Mouse (Mus musculus) heart, adult 8-10 months (tissue): Measurements from ENCODE around the gene Hist1h2ae. TPM values are rescaled to one million over a fixed set of nuclear protein-coding genes. Genes with fewer than 3 reads are reported as not detected.
"Not testable (repeated sequence)": the region's sequence is repeated elsewhere in the genome, so short reads cannot be mapped to it uniquely, and the experiment has no call there.

Experiments used
- DNase-seq: peaks from one replicate; pipeline ENCODE4 v3.0.0; 2022; ENCODE audit warnings: low spot score
- total RNA-seq, 4 experiments: library from RNA; stranded (reverse); gene quantifications; 2 replicates each; pipeline ENCODE4 v1.2.4; 2022

Hist1h2ae gene
- total RNA-seq, 4 experiments from 2014 or later = 1.4 to 4.9 (median 1.6) TPM; not detected in 1

- no peak for DNase-seq
Observed at GRCm38 (mm10) chr13:23541497-23541896, 29.5 kb downstream of the Hist1h2ae start.

DNA sequence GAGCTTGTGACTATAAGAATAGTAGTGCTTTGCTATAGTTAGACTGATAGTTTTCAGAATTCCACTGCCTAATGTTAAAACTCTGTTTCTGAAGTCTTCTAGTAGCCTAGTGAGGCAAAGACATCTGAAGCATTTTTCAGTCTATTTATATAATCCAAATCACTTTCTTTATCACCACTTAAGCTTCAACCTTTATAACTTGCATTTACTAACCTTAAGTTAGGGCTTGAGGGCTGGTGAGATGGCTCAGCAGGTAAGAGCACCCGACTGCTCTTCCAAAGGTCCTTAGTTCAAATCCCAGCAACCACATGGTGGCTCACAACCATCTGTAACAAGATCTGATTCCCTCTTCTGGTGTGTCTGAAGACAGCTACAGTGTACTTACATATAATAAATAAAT, 31.2 kb downstream of the Hist1h2ae start:
- DNase-seq = not testable (repeated sequence)

DNA sequence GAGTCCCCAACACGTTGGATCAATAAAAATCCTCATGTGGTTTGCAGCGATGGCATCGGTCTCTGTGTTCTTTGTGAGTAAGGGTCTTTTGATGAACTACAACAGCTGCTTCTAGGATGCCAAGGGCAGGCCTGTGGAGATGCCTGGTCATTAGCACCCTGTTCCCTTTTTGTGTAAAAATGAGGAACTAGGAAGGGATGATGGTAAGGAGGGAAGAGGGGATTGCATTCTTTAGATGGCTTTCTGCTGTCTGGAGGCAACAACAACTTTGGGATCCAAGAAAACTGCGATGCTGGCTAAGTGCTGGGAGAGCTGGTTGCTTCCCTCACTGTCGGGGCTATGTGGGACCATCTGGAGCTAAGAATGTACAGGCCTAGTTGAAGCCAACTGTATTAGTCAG, 32.8 kb downstream of the Hist1h2ae start:
- no peak for DNase-seq

DNA sequence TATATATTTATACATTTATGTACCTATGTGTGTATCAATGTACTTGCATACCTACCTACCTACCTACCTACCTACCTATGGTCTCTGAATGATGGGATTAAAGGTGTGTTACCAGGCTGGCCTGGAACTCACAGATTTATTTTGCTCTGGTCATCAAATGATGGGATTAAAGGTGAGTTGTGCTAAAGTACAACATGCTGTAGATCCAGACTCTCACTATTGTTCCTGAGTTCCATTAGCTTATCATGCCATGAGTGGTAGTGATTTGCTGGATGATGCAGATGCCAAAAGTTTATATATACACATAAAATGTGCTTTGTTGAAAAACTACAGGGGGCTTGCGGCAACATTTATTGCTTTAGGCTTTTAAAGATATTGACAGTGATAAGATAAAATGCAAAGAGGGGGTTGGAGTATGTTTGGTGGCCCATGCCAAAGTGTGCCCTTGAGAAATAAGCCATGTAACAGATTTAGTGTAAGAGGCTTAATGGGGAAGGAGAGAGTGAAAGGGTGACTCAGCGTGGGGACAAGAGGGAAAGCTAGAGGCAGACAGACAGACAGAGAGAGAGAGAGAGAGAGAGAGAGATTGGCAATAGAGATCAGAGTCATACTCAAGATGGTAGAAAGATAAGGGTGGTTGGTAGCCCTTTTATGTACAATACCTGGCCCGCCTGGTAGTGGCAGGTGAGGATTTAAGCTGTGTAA, 33.9 kb downstream of the Hist1h2ae start:
- no peak for DNase-seq

- no peak for DNase-seq
Observed at GRCm38 (mm10) chr13:23536076-23536822, 34.8 kb downstream of the Hist1h2ae start.

DNA sequence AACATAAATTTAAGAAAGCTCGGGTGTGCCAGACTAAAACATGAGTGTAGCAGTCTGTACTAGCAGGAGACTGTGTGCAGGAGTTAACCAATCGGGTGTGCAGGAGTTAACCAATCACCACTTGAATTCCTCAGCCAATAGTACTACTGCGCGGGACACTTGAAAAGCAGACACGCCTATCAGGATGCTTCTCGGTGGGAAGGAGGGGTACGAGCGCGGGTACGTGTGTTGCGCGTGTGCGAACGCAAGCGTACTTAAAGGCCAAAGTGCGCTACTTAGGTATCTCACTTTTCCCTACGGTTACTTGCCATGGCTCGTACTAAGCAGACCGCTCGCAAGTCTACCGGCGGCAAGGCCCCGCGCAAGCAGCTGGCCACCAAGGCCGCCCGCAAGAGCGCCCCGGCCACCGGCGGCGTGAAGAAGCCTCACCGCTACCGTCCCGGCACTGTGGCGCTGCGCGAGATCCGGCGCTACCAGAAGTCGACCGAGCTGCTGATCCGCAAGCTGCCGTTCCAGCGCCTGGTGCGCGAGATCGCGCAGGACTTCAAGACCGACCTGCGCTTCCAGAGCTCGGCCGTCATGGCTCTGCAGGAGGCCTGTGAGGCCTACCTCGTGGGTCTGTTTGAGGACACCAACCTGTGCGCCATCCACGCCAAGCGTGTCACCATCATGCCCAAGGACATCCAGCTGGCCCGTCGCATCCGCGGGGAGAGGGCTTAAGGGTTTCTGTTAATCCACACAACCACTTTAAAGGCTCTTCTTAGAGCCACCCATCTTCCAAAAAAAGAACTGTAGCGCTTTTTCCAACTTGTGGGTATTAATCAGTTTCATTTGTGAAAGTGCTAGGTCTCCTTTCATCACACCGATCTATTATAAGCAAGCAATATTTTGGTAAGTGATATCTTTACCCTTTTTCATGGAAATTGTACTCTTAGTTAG, 35.6 kb downstream of the Hist1h2ae start, which contains the start of gene Hist1h3g:
Gene Hist1h3g (plus strand): TSS at position 286 of the 939 bp plus-strand sequence.
- DNase-seq = peak; percentile 87

DNA sequence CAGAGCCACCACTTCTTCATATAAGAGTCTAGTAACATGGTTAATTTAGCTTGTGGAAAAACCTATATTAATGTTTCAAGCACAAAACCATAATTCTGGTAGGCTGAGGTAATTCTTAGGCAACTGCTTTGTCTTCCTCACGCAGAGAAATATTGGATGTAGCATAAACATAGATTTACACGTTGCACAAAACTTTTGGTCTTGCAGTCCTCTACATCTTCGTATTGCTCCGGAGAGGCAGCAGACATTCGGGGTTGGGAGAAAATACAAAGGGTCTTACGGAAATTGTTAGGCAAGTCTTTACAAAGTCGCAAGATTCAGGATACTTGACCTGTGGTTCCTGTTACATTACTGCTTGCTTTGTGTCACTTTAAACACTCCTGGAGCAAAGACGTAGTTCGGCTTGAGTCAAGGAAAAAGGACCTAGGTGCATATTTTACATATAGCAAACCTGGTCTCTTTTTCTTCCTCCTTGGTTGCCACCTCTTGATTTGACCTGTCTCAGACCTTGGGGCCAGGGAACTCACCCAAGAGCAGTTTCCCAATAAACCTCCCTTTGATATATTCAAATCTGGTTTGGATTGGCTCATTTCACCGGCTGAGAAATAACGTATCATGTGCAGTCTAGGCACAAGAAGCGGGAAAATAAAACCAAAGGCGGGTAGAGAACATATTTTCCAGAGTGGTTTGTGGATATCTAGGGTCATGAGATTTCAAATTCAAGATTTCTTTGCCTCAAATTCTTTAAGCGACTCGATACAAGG, 36.5 kb downstream of the Hist1h2ae start:
- DNase-seq = no peak

- DNase-seq = peak; percentile 68
Observed at GRCm38 (mm10) chr13:23533560-23534367, 37.3 kb downstream of the Hist1h2ae start, which contains the start of gene Hist1h2af. Gene Hist1h2af (plus strand): TSS chr13:23533906.

DNA sequence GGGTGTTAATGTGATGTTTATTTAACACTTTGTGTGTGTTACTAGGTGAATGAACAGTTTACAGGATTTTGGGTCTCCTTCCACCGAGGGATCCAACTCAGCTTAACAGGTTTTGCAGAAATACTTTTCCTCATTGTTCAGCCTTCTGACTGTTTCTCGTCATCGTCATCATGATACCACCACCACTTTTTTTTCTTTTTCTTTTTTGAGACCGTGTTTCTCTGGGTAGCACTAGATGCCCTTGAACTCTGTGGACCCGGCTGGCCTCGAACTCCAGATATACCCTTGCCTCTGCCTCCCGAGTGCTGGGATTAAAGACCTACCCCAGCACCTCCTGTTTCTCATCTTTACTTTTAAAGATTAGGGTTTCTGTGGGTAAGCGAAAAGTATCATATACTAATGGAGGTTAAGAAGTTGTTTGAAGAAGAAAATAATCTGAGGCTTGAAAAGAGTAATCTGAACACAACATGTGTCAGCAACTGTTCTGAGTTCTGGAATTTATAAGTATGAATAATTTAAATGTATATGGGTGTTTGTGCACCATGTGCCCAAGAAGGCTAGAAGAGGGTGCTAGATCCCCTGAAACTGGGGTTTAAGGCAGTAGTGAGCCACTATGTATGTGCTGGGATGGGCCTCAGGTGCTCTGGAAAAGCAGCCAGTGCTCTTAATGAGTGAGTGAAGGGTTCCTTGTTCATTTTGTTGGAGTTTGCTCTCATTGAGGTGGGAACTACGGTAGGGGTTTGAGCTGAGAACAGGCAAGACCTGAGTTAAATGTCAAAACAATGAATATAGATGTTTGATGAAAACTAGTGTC, 38.6 kb downstream of the Hist1h2ae start:
- DNase-seq = no peak

GRCm38 (mm10) chr13:23530901-23531875, 39.8 kb downstream of the Hist1h2ae start, which contains the start of gene Hist1h4h:
Gene Hist1h4h (plus strand): TSS chr13:23531050.
- peak; percentile 99 for DNase-seq

- peak; percentile 88 for DNase-seq
Observed at GRCm38 (mm10) chr13:23530181-23530900, 40.7 kb downstream of the Hist1h2ae start.

GRCm38 (mm10) chr13:23529480-23530165, 41.4 kb downstream of the Hist1h2ae start:
- DNase-seq = no peak

DNA sequence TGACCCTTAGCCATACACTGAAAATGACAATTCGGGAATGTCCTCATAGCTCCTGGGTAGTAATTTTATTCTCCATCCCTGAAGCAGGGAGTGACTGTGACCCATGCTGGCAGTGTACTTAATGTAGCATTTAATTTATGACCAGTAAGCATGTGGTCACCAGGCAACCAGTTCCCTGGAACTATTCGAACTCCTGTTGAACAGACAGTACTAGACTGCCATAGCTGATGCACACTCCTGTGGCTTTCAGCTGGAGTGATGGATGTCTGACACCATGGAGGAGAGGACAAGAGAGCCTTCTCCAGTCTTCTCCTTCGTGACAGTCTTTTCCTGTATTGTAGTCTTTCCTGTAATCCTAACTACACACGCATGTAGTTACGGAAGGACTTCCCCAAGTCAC, 42.0 kb downstream of the Hist1h2ae start:
- no peak for DNase-seq

GRCm38 (mm10) chr13:23526312-23526711, 44.7 kb downstream of the Hist1h2ae start:
- DNase-seq = peak; percentile 94

DNA sequence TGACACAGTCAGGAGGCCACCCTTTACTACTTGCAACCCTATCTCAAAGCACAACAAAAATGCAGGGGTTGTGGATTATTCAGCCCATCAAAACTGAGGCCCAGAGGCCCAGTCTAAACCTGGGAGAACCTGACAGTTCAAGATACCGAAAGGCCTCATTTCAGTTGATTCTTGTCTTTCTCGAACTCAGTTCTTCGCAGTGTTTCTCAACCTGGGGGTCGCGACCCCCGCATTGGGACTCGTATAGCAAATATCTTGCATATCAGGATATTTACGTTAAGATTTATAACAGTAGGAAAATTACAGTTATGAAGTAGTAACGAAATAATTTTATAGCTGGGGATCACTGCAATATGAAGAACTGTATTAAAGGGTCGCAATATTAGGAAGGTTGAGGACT, 45.1 kb downstream of the Hist1h2ae start:
- DNase-seq = no peak

DNA sequence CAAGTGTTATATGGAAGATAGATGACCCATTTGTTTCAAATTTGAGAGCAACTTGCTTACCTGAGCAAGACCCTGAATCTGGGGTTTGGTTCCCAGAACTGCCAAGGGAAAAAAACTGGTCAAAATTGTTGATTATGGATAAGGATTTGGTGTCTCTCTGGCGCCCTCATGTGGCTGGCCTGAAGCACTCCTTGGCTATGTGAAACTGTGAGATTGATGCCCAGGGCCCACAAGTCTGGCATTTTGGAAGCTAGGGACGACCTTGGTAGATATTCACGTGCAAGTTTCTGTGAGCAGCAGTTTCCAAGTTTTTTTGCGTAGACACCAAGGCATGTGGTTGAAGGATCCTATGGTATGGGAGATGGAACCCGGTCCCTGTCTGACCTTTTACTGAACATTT, 46.4 kb downstream of the Hist1h2ae start:
- peak; percentile 54 for DNase-seq

- no peak for DNase-seq
Observed at GRCm38 (mm10) chr13:23523976-23524375, 47.0 kb downstream of the Hist1h2ae start.
